Mouse (Mus musculus): ENCODE measurements around the gene Mfn2. TPM values are rescaled to one million over a fixed set of nuclear protein-coding genes. Genes with fewer than 3 reads are reported as not detected.
"Not testable (repeated sequence)": the region's sequence is repeated elsewhere in the genome, so short reads cannot be mapped to it uniquely, and the experiment has no call there.

Gene Mfn2
- polyA plus RNA-seq, 1 experiment from 2014 or later, result 107 TPM

GRCm38 (mm10) chr4:147842871-147843270, 61.6 kb downstream of the Mfn2 start:
- Histone ChIP-seq H3K27me3 (ENCODE audit: control insufficient read depth, insufficient read depth, low read length) (no peaks in the 10 kb centered on the region), H3K9ac (ENCODE audit: low read length) (no peak overlapping the region), H3K27ac (replicated peaks in 1 of 2; ENCODE audit: control insufficient read depth in 1 of 2, insufficient read depth in 1 of 2, low read depth in 2 of 2, low read length in 2 of 2) (no peak overlapping the region), H3K4me3 (ENCODE audit: control insufficient read depth in 1 of 2, insufficient read depth in 1 of 2, low read depth in 1 of 2, low read length in 2 of 2) (no peak overlapping the region), H3K4me2 (ENCODE audit: low read length) (no peak overlapping the region), H3K9me3 (ENCODE audit: control insufficient read depth, low read length) (peaks cover 21% of the 10 kb centered on the region), H3K4me1 (ENCODE audit: control insufficient read depth in 2 of 2, insufficient read depth in 2 of 2, low read length in 2 of 2) (peaks cover 0 to 7% of the 10 kb centered on the region in 2 experiments; a peak in 1 of 4 replicates), H3K36me3 (ENCODE audit: control insufficient read depth, insufficient read depth, low read length) (peaks cover 32% of the 10 kb centered on the region)
- ATAC-seq (ENCODE audit: insufficient number of reproducible peaks, insufficient read depth, low FRiP score, low read depth), result no peak
- 93% methylated on average over 3 of the region's 3 CpGs for WGBS

- peaks cover 28% of the 10 kb centered on the region for H3K36me3 ChIP-seq (ENCODE audit: control insufficient read depth, insufficient read depth, low read length)
- not testable (repeated sequence) for ATAC-seq (ENCODE audit: insufficient number of reproducible peaks, insufficient read depth, low FRiP score, low read depth); H3K9ac ChIP-seq (ENCODE audit: low read length); H3K4me3 ChIP-seq (ENCODE audit: control insufficient read depth in 1 of 2, insufficient read depth in 1 of 2, low read depth in 1 of 2, low read length in 2 of 2); H3K27me3 ChIP-seq (ENCODE audit: control insufficient read depth, insufficient read depth, low read length); H3K27ac ChIP-seq (replicated peaks in 1 of 2; ENCODE audit: control insufficient read depth in 1 of 2, insufficient read depth in 1 of 2, low read depth in 2 of 2, low read length in 2 of 2); H3K4me1 ChIP-seq (ENCODE audit: control insufficient read depth in 2 of 2, insufficient read depth in 2 of 2, low read length in 2 of 2); H3K4me2 ChIP-seq (ENCODE audit: low read length)
- peaks cover 21% of the 10 kb centered on the region for H3K9me3 ChIP-seq (ENCODE audit: control insufficient read depth, low read length)
- 91% methylated on average over 13 of the region's 26 CpGs for WGBS
Measured at GRCm38 (mm10) chr4:147839282-147839681, 65.2 kb downstream of the Mfn2 start.

GRCm38 (mm10) chr4:147824389-147824788, 80.1 kb downstream of the Mfn2 start:
- 89% methylated on average over 4 of the region's 4 CpGs for WGBS

More at GRCm38 (mm10) chr4:147824389-147824788, 80.1 kb downstream of the Mfn2 start:
- Histone ChIP-seq H3K27me3 (ENCODE audit: control insufficient read depth, insufficient read depth, low read length) (no peaks in the 10 kb centered on the region), H3K4me2 (ENCODE audit: low read length) (no peak overlapping the region), H3K9ac (ENCODE audit: low read length) (no peak overlapping the region), H3K36me3 (ENCODE audit: control insufficient read depth, insufficient read depth, low read length) (peaks cover 45% of the 10 kb centered on the region), H3K4me3 (ENCODE audit: control insufficient read depth in 1 of 2, insufficient read depth in 1 of 2, low read depth in 1 of 2, low read length in 2 of 2) (no peak overlapping the region), H3K9me3 (ENCODE audit: control insufficient read depth, low read length) (peaks cover 82% of the 10 kb centered on the region), H3K4me1 (ENCODE audit: control insufficient read depth in 2 of 2, insufficient read depth in 2 of 2, low read length in 2 of 2) (no peaks in the 10 kb centered on the region), H3K27ac (replicated peaks in 1 of 2; ENCODE audit: control insufficient read depth in 1 of 2, insufficient read depth in 1 of 2, low read depth in 2 of 2, low read length in 2 of 2) (no peak overlapping the region)
- ATAC-seq (ENCODE audit: insufficient number of reproducible peaks, insufficient read depth, low FRiP score, low read depth), result no peak

Other genes with a start within 250 kb of the Mfn2 start
- gene Zfp534, start 202.2 kb downstream of the Mfn2 start, polyA plus RNA-seq (2014; fragmentation: Nextera tagmentation; extraction: Ambion mirVana), result not detected in 2 replicates
- 10.2 and 10.3 TPM in 2 replicates for gene Zfp984, start 94.9 kb downstream of the Mfn2 start, polyA plus RNA-seq (2014; fragmentation: Nextera tagmentation; extraction: Ambion mirVana)
- gene Zfp933, start 56.3 kb downstream of the Mfn2 start, polyA plus RNA-seq (2014; fragmentation: Nextera tagmentation; extraction: Ambion mirVana), result 3.9 and 4.4 TPM in 2 replicates
- 18.9 and 23.0 TPM in 2 replicates for gene Miip, start 35.9 kb downstream of the Mfn2 start, polyA plus RNA-seq (2014; fragmentation: Nextera tagmentation; extraction: Ambion mirVana)
- 8.8 and 9.2 TPM in 2 replicates for gene Fv1, start 35.7 kb downstream of the Mfn2 start, polyA plus RNA-seq (2014; fragmentation: Nextera tagmentation; extraction: Ambion mirVana)
- gene Plod1, start 32.1 kb upstream of the Mfn2 start, polyA plus RNA-seq (2014; fragmentation: Nextera tagmentation; extraction: Ambion mirVana), result 50.1 and 50.7 TPM in 2 replicates
- 19.3 and 22.1 TPM in 2 replicates for gene 2510039O18Rik, start 36.2 kb upstream of the Mfn2 start, polyA plus RNA-seq (2014; fragmentation: Nextera tagmentation; extraction: Ambion mirVana)
- gene Nppb, start 81.1 kb upstream of the Mfn2 start, polyA plus RNA-seq (2014; fragmentation: Nextera tagmentation; extraction: Ambion mirVana), result 180 and 234 TPM in 2 replicates
- gene Nppa, start 96.0 kb upstream of the Mfn2 start, polyA plus RNA-seq (2014; fragmentation: Nextera tagmentation; extraction: Ambion mirVana), result 7,026 and 7,623 TPM in 2 replicates
- gene Clcn6, start 134.1 kb upstream of the Mfn2 start, polyA plus RNA-seq (2014; fragmentation: Nextera tagmentation; extraction: Ambion mirVana), result 5.4 and 6.1 TPM in 2 replicates
- 8.7 and 9.7 TPM in 2 replicates for gene Mthfr, start 134.4 kb upstream of the Mfn2 start, polyA plus RNA-seq (2014; fragmentation: Nextera tagmentation; extraction: Ambion mirVana)
- gene Agtrap, start 183.3 kb upstream of the Mfn2 start, polyA plus RNA-seq (2014; fragmentation: Nextera tagmentation; extraction: Ambion mirVana), result 19.5 and 20.0 TPM in 2 replicates
- 40.9 and 42.1 TPM in 2 replicates for gene Mad2l2, start 225.7 kb upstream of the Mfn2 start, polyA plus RNA-seq (2014; fragmentation: Nextera tagmentation; extraction: Ambion mirVana)
- not detected in 2 replicates for gene Draxin, start 226.0 kb upstream of the Mfn2 start, polyA plus RNA-seq (2014; fragmentation: Nextera tagmentation; extraction: Ambion mirVana)
- gene Fbxo6, start 247.4 kb upstream of the Mfn2 start, polyA plus RNA-seq (2014; fragmentation: Nextera tagmentation; extraction: Ambion mirVana), result 18.5 and 18.8 TPM in 2 replicates

All from heart, embryonic 14.5 days (tissue).